ENCODE assay signal across 8 mouse cellular contexts in genomic region chr10:111972542-111973361, GRCm38 (mm10). TPM values are rescaled to one million over a fixed set of nuclear protein-coding genes. Genes with fewer than 3 reads are reported as not detected.
DNase-seq lines count a peak whose midpoint lies in the region; ATAC-seq lines count a peak whose summit lies in the region.

TSS of gene Krr1 (plus strand) at chr10:111972664.

- peak; percentile 96 for DNase-seq in adipocyte (ENCODE audit: low spot score)
- DNase-seq in embryo, embryonic 10 days (ENCODE audit: low spot score): peak; percentile 98
- peak; percentile 74 for DNase-seq in gastrocnemius, postnatal 10 days
- DNase-seq in induced T-regulatory cell, adult 2 months (ENCODE audit: low read depth): peak; percentile 98
- peak; percentile 83 to 94 for DNase-seq in left cerebral cortex, adult 9 months (ENCODE audit: low spot score in 2 of 2)
- DNase-seq in right cerebral cortex, postnatal 14 days: peak; percentile 77
- peak; percentile 86 for DNase-seq in urinary bladder, postnatal 36 days (ENCODE audit: low spot score in 2 of 2)

- peak; percentile 98 for ATAC-seq in megakaryocyte progenitor cell, adult 5-6 weeks (replicated peaks; ENCODE audit: poor library complexity)

RNA-seq across cellular contexts. Expression of gene Krr1, which starts in this region (rescaled TPM):
- total RNA-seq in gastrocnemius, postnatal 10 days (2021): 10 to 100 TPM; 25.0 to 25.4 TPM
- total RNA-seq in megakaryocyte progenitor cell, adult 5-6 weeks (2015): 74.9 and 77.0 TPM in 2 replicates
- total RNA-seq in megakaryocyte progenitor cell, adult 5-6 weeks (2017): 55.8 and 63.2 TPM in 2 replicates

Comparison
In these comparisons a context has a peak if more than half of its experiments do, and no peak if none do; other contexts are left out.
1. Peak in every context shown above with its lines: DNase-seq and ATAC-seq.